Mouse (Mus musculus): ENCODE measurements around the gene Dbndd2.

Dbndd2 gene

DNA sequence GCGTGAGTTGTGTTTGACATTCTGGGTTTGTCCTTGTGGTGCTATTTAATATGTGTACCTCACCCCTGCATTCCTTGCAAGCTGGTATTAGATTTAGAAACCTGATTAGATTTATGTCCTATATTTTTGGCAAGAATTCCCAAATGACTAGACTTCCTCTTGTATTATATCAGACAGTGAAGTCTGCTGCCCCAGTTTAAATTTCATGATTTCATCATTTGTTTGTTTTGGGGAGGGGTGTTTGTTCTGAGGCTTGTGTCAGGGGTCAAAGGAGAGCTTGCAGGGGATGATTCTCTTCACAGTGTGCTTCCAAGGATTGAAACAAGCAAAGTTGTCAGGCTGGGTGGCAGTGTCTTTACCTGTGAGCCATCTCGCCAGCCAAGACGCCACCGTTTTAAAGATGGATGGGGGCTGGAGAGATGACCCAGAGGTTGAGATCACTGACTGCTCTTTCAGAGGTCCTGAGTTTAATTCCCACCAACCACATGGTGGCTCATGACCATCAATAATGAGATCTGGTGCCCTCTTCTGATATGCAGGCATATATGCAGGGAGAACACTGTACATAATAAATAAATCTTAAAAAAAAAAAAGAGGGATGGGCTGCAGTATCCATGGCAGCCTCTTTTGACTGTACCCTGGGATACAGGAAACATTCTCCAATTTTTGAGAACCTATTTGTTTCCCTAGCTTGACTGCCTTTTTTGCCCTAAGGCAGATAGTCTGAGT is 19.9 kb downstream of the Dbndd2 start:
- no peak for DNase-seq

DNA sequence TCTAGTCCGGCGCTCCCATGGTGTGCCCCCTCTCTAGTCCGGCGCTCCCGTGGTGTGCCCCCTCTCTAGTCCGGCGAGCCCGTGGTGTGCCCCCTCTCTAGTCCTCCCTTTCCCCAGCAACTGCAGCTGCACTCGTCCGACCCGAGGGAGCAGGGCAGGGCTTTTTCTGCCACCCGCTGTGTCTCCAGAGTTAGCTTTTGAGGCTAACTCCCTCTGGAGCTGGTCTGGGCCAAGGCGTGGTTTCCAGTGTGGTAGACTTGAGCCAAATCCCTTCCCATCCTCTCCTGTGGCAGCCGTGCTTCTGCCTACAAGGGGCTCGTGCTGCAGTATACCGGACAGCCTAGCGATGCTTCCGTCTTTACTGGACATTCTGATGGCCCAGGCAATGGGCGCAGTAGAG is 21.9 kb downstream of the Dbndd2 start:
- DNase-seq, result no peak

DNA sequence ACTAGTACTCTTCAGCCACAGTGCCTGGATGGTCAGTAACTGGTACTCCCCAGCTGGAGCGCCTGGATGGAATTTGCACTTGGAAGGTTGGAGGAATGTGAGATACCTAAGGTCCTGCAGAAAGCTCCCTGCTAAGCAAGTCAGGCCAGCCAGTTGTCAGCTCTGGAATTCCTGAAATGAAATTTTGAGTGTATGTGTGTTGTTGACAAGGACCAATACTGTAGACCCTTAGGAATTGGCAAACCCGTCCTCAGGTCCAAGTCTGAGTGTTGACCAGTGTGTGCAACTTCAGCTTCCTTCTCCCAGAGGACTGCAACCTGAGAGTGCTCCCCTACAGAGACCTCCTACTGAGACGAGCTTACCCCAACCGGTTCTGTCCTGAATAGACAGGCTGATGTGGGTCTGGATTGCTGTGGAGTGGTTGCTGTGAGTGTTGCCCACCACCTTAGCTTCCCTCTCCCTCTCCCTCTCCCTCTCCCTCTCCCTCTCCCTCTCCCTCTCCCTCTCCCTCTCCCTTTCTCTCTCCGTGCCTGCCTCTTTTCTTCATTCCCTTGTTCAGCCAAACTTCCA is 24.8 kb downstream of the Dbndd2 start:
- no peak for DNase-seq

DNA sequence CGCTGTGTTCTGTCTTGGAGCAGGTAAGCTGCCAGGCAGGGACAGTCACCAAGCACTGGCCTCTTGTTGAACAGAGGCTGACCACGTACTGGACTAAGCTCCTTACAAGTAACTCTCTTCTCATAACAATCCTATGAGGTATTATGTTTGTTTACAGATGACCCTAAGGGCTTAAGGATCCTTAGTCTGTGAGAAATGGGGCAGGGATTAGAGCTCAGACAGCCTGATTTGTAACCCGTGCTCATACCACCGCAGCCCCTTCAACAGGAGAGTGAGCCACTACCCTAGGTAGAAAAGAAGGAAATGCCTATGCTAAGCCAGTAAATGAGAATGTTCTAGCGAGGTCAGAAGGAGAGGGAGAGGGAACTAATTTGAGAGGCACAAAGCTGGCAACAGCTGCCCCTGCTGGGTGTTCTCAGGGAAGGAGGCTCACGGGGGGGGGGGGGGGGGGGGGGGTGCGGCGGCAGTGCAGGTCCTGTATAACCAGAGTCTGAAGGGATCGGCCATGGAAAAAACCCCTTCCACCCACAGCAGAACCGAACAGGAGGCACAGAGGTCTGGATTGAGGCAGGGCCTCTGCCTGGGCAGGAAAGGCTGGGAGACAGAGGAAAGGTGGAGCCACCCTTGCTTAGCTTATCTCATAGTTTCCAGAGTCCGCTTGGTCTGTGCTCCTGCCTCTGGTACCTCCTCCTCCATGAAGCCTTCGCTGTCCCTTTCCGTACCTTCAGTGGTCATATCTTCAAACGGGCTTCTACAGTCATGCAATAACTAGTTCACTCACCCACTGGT is 26.4 kb downstream of the Dbndd2 start:
- DNase-seq, result no peak

DNA sequence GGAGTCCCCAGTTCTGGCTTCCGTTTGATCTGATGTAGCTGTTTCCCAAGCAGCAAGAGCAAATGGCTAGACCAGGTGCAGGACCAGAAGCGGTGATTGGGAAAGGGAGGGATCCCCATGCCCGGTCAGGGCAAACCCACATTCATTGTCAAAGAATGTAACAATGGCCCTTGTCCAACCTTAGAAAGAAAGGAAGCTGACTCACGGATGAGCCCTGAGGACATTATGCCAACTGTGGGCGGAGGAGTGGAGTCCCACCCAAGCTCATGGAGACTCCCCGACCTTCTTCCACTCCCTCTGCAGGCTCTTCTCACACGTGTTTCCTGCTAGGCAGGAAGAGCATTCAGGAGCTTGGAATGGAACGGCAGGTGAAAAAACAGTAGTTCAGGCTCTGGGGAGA is 27.5 kb downstream of the Dbndd2 start:
- DNase-seq, result no peak

DNA sequence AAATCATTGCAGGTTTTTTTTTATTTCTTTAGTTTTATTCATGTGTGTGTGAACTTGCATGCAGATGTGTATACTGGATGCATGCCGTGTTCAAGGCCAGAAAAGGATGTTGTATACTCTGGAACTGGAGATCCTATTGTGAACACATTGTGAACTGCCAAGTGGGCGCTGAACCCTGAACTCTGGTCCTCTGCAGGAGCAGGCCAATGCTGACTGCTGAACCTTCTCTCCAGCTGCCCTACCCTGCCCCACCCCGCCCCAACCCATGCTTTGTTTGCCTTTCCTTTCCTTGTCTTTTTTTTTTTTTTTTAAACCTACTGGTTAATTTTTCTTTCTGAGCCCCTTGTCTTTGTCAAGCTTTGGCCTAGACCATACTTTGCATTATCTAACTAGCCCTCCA is 29.0 kb downstream of the Dbndd2 start:
- no peak for DNase-seq

DNA sequence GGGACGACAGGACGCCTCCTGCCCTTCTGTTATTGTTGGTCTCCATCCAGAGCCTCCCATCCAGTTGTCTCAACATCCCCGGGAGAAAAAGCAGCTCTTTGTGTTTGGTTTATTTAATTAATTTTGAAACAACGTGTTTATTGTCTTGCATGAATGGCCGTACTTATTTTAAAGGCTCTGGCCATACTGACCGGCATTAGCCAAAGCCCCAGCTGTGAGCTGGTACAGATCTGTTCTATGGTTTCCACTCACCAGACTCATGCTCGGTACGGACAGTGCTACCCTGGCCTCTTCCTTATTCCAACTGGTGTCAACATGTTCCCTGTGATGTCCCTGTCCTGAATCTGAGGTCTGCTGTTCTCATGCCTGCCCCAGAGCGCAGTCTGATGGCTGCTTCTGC is 30.0 kb downstream of the Dbndd2 start:
- DNase-seq, result no peak

DNA sequence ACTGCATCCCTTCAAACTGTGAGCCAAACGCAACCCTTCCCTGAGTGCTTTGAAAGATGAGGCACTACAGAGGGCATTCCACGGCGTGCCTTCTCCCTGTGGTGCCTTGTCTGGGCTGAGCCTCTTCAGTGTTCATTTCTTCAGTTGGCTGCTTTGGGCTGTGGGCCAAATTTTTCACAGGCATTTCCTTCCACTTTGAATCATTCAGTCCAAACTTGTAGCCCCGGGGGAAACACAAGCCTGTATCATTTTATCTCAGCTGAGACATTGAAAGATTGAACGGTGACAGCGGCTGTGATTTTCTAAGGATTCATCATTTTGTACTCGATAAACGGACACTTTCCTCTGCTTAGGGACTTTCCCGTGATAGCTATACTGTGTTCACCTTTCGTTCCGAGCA is 30.7 kb downstream of the Dbndd2 start:
- DNase-seq, result no peak

DNA sequence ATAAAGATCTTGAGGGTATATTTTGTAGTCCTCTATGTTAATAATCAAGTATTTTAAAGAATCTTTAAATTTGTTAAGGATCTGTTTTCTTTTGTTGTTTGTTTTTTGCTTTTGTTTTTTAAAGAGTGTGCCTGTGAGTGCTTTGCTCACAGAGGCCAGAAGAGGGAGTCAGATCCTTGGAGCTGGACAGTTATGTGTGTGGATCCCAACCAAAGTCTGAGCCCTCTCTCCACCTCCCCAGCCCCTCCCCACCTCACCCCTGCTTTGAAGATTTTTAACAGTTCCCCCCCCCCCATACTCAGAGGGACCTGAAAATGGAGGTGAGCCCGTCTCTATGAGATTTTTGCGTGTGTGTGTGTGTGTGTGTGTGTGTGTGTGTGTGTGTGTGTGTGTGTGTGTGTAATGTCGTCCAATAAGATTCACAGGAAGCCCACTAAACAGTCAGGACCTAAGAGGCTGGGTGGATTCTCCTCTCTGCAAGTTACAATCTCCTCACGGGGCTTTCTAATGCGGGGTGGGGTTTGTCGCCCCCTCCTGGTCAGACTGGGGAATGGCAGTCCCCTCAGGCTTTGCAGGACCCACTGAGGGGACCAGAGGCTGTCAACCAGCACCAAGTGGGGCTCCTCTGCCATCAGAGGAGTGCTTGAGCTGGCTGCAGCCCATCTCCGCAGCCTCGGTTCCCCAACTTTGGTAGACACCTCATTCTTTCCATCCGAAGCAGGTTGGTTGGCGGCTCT is 31.7 kb downstream of the Dbndd2 start:
- peak; percentile 76 for DNase-seq

DNA sequence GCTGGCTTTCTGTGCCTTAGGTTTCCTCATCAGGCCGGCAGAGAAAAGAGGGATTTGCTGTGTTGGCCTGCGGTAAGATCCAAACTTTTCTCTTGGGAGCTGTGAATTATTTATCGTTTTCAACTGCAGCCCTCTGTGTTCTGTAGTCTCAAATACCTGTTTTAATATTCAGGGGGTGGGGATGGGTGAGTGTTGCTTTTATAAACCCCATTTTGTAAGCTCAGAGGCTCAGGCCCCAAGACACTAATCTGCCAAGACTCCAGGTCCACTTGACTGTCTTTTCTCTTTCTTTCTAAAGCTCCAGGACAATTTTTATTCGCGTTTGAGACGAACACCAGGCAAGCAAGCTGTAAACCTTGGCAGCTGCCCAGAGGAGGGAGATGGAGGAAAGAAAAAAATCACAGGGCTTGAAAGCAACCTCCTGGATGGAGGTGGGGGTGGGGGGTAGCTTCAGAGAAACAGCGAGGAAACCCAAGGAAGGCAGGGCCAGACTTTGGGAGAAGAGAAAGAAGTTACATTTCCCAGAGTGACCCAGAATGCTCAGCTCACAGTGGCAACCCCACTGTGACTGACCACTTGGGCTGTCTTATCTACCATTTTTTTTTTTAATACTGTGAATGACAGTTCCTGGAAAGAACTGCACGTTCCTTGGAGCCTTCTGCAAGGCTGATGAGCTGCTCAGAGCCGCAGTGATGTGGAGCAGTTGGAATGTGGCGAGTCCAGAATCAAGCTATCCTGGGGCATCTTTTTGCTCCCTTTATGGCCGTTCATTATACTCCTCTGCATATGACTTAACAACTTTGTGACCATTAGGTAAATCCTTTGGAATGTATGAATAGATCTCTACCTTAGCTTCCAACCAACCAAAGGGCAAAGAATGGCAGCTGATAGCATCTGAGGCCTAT is 32.6 kb downstream of the Dbndd2 start:
- no peak for DNase-seq

DNA sequence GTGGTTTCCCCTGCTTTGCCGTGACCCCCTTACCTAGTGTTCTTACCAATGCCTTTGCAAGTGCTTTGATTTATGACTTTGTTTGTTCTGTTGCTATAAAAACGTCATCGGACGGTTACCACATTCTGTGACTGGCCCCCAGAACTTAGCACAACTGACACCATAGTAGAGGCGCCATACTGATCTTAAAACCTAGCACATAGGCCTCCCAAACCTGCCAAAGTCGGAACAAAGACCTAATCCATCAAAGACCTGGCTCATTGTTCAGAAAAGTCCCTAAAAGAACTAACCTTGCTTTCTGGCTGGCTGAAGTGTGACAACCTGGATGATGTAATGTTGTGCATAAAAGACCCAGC is 33.2 kb downstream of the Dbndd2 start:
- no peak for DNase-seq

DNA sequence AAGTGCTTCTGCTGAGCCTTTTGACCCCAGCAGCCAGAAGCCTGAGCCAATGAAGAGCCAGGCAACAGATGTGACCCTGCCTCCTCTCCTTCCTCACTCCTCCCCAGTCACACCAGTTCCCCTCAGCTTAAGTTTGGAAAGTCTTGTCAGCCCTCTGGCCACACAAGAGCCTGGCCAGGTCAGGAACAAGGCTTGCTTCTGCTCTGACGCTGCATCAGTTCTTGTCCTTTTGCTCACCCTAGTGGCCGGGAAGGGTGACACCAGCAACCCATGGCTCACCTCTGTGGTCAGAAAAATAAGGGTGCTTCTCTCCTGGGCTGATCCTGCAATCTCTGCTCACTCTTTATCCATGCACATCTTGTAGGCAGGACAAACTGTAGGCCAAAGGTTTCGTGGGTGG is 34.9 kb downstream of the Dbndd2 start:
- peak; percentile 51 for DNase-seq

DNA sequence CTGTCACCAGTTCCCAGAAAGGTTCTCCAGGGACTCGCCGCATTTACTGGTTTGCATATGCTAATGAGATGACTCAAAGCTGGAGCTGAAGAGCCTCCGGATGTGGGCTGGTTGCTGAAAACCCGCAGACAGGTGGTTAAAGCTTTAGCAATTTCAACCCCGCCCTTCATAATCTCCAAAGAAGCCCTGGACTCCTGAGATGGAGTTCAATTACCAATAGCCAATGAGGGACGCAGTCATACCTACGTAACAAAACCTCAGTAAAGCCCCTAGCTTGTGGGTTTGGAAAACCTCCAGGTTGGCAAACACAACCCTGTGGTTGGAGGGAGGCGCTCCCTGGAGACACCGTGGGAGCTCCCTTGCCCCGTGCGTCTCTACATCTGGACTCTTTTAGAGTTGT is 35.9 kb downstream of the Dbndd2 start:
- peak; percentile 60 for DNase-seq

DNA sequence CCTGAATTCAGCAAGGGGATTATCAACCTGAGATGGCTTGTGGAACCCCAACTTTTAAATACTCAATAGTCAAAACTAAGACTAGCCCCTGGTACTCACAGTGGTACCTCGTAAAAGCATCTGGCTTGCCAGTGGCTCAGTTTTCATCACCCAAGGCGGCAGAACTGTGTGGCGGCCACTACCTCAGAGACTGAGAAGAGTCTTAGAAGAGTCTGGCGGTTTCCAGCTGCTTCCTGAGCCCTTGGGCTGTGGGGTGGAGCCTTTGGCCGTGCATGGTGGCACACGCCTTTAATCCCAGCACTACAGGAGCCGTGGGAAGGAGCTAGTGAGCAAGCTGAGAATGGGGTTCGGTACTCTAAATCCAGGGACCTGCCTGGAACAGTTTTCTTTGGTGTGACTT is 36.4 kb downstream of the Dbndd2 start:
- peak; percentile 18 for DNase-seq

DNA sequence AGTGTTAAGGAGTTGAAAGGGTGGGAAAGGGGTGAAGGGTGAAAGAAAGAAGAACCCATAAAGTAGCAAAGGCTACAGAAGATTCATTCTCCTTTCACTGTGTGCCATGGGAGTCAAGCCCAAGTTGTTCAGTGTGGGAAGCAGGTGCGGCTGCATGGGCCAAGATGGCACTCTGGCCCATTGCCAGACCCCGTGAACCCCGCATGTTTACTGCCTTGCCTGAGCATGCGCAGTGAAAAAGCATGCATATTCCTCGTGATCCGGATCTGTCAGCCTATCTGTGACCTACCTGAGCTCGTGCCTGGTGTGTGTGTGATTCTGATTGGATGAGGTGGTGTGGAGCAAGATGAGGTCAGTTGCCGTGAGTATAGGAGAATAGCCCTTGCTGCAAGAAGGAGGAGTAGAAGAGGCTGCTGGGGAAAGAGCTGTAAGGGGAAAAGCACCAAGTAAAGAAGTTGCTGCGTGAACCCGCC is 37.4 kb downstream of the Dbndd2 start:
- DNase-seq, result no peak

DNA sequence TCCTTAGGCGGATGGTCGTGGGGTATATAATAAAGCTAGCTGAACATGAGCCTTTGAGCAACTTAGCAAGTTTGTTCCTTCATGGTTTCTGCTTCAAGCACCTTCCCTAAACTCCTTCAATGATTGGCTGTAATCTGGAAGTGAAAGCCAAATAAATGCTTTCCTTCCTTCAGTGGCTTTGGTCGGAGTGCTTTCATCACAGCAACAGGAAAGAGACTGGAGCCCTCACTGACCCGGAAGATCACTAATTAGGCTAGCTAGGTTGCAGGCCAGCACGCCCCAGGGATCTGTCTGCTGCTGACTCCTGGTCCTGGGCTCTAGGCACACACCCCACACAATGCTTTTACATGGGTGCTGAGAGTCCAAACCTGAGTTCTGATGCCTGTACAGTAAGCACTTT is 42.7 kb downstream of the Dbndd2 start:
- DNase-seq, result no peak

DNA sequence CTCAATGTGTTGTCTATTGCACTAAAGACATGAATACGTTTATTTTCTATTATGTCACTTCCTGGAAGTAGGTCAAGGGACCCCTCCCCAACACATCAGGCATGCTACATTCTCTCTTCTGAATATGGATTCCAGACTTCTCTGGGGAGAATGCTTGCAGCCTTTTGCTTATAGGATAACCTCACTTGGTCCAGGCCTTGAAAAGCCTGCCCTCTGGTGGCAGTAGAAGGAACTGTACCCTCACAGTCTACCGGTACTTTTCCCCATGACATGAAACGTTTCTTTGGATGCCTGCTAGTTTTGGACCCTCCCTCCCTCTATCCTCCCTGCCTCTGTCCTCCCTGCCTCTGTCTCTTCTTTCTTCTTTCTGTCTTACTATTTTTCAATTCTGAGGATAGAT is 45.3 kb downstream of the Dbndd2 start:
- peak; percentile 75 for DNase-seq

DNA sequence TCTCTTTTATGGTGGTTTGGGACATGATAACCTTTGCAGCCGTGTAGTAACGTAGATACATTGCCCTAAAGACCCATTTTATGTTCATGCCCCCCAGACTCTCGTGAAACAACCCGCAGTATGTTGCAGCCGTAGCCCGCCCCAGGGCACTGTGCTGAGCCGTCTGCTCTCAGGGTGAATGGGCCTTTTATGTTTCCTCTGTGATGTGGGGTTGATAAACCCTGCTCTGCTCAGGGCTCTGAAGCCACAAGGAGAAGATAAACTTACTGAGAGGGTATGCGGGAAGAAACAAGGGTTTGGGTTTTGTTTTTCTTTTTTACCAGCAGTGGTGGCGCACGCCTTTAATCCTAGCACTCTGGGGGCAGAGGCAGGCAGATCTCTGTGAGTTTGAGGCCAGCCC is 48.4 kb downstream of the Dbndd2 start:
- peak; percentile 36 for DNase-seq

DNA sequence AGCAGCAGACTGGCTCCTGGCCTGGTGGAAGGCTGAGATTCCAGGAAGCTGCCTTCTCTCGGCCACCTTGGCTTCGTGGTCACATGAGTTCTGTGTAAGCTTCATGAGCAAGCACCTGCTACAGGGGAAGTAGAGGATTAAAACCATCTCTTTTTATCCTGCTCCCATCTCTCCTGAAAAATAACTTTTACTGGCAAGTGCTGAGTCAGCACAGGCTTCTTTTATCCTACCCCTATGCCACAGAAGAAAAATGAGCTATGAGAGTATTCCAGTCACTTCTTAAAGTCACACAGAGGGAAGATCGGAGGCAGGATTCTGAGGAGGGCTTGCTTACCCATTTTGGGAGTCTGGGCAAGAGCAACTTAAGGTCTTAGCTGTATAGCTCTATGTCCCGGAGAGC is 51.1 kb downstream of the Dbndd2 start:
- DNase-seq, result no peak

DNA sequence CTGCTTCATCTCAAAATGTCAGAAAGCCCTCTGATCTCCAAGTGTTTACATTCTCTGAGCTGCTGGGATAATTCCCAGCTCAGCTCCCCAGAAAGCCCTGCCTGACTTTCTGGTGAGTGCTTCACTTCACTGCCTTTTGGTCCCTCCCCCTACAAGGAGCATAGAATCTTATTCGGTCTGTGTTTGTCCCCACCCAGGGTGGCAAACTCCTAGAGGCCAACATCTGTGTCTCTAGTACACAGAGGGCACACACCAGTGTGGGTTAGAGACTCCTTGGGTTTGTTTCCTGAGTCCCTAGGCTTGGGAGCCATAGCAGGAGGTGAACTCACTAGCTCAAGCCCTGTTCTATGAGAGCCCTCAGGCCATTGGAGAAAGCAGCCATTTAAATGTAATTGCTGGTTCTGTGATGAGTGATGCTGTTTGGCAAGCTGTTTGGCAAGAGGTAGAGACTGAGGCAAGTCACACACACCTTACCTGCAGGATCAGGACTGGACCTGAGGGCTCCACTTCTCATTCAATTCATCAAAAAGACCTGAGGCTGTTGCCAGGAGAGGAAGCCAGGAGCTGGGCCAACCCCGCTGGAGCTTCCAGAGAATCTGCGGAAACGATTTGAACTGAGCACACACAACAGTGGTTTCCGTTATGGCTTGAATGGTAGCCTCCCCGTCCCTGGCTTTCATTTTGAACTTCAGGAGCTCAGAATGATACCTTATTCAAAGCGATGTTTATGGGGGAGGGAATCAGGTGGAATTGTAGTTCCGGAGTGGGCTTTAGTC is 54.9 kb downstream of the Dbndd2 start:
- no peak for DNase-seq

DNA sequence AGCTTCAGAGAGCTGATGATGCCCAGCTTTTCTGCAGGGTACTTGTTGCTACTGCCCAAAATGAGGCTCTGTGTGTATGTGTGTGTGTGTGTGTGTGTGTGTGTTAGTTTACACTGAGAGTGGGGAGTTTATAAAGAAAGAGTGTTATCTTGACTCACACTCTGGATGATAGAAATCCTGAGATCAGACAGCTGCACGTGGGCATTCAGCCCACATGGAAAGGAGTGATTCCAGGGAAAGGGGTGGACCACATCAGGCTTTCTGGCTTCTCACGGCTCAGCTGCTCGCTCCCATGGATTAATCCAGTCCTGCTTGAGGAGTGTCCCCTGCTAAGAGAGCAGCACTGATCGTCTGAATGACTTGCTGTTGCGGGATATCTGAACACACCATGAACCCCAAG is 56.2 kb downstream of the Dbndd2 start:
- no peak for DNase-seq

DNA sequence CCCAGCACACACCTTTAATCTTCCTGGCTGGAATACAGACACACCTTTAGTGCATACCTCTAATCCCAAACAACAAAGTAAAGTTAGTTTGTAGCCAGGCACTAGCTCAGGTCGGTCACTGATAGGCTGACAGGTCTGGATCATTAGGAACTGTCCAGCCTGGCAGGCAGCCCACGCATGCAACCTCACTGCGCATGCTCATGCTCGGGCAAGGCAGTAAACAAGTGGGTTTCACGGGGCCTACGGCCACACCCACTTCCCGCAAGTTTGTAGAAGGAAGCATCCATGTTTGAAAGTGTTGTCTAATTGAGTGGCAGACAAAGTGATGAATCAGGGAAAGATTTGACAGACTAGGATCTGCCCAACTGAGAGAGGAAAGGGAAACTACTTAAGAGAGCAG is 56.7 kb downstream of the Dbndd2 start:
- DNase-seq, result no peak
